Mouse (Mus musculus) heart, adult 18-20 months (tissue): ENCODE data around the gene Glis2. TPM values are rescaled to one million over a fixed set of nuclear protein-coding genes. Genes with fewer than 3 reads are reported as not detected.

ENCODE experiments used
- DNase-seq, 2 experiments: peaks; one replicate each; pipeline ENCODE4 v3.0.0; 2021 to 2022; ENCODE audit warnings: mixed read lengths in 1 of 2
- total RNA-seq, 2 experiments: library from RNA; stranded (reverse); gene quantifications; 2 replicates each; pipeline ENCODE4 v1.2.3; 2021

The Glis2 gene
- total RNA-seq, 2 experiments from 2014 or later = 6.2 to 8.5 TPM

DNA sequence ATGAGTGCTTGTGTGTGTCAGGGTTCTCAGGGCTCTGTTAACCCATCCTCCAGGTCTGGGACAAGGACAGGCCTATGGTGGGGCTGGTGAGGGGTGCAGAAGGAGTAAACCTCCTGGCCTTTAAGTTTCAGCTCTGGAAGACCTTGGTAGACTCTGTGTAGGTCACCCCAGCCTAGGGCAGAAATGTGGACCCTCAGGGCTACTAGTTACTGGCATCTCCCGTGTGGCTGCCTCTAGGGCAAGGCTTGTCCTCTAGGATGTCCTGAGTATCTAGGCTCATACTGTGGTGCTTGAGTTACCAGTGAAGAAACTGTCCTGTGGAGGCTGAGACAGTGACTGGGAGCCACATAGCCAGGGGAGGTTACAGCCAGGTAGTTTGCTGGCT lies 8.9 kb downstream of the Glis2 start:
- DNase-seq = no peak

DNA sequence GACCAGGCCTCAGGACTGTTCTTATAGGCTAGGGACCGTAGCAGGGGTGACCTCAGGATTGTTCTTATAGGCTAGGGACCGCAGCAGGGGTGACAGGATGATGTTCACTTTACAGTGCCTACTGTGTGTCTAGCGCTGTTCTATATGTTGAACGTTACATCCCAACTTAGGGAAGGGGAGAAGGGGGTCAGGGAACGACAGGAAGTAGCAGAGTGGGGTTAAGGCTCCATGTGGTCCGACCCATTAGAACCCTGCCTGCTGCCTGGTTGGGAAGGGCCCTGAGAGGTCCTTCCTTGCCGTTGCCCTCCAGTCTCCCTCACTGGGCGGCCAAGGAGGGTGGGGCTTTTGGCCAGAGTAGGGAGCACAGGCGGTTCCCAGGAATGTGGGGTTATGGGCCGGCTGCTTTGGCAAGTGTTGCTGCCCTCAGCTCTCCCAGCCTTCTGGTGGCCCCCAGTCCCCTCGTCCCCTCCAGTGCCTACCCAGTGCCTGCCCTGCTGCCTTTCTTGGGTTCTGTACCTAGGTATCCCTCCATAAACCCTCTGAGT lies 9.9 kb downstream of the Glis2 start:
- DNase-seq = no peak

DNA sequence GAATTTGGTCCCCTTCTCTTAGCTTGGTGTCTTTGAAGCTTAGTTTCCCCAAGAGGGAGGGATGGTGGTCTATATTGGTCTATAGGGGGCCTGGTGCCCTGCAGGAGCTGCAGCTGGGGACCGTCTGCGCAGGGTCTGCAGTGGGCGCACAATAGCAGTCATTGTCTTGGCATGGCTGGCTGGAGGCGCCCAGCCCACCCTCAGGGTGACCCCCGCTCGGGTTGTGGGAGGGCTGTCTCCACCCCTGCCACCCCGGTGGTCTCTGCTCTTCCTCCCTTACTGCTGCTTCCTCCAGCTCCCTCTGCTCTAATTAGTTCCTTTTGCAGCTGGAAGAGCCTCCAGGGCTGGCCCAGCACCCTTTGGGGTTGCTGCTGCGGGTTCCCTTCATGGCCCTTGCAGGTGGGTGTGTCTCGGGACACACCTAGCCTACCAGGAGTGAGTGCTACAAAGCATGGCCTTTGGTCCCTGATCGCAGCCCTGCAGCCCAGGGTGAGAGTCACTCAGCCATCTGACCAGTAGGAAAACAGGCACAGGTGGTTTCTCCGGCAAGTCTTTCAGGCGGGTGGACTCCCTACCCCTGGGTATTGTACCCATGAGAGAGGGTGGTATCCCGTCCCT lies 11.1 kb downstream of the Glis2 start:
- no peak for DNase-seq

DNA sequence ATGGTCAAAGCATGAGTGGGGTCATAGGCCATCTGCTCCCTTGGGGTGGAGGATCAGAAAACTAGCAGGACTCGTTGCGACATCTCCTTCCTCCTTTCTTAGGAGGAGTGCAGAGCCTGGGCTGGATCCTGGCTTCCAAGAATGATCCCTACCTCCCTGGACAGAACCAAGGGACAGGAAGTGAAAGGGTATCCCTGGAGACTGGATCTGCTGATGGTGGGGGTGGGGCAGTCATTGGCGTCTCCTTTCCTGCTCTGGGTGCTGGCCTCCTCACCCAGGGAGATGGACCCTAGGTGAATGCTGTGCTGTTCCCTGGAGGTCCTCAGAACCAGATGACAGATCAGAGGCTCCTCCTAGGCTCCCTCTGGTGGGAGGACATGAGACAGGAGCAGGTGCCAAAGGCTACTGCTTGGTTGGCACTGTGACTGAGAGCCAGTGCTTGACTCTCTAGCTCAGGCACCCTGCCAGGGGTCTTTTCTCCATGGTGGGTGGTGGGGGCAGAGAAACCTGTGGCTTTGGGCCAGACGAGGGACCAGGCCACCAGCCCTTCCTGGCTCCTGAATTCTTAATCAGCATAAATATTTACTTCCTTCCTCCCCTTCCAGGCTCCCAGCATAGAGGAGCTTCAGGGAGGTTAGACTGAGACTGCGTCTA lies 12.0 kb downstream of the Glis2 start:
- peak; percentile 76 to 80 for DNase-seq

DNA sequence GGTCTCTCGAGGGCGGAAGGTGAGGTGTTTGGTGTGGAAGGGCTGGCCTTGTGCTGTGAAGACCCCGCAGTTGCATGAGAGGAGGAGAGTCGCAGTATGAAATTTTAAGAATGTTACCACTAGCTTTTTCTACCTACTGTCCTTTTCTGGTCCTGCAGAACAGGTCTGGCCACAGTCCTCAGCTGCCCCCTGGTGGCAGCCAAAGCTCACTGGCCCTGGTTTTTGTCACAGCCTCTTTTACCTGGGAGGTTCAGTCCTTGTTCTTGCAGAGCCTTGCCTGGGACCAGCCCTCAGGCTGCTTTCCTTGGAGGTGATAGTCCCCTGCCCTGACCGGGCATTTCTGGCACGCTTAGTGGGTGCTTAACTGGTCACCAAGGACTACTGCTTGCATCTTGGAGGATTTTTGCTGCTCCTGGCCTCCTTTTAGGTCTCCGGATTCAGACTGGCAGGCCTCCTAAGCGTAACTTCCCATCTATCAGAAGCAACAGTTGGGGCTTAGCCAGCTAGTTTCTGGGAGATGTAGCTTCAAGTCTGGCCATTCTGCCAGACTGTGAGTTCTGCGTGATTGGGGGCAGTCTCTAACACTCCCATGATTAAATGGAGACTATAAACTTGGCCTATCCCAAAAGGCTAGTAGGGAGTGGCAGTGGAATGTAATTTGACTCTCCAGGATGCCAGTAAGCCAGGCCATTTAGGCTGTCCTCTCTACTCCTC lies 13.5 kb downstream of the Glis2 start:
- DNase-seq = peak; percentile 84 to 87

DNA sequence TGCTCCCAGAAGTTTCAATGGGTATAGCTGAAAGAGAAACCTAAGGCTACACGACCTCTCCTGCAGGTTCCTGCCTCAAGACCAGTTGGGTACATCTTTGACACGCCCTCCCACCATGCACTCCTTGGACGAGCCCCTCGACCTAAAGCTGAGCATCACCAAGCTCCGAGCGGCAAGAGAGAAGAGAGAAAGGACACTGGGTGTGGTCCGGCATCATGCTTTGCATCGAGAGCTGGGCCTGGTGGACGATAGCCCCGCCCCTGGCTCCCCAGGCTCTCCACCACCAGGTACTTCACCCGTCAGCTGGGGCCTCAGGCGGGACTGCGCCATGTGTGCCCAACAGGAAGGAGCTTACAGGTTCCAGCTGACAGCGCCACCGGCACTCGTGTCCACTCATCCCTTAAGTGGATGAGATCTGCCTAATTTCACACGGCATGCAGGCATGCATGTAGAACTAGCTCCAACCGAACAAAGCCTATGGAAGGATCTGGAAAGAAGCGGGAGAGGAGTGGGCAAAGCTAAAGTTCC lies 14.1 kb downstream of the Glis2 start:
- DNase-seq = no peak

DNA sequence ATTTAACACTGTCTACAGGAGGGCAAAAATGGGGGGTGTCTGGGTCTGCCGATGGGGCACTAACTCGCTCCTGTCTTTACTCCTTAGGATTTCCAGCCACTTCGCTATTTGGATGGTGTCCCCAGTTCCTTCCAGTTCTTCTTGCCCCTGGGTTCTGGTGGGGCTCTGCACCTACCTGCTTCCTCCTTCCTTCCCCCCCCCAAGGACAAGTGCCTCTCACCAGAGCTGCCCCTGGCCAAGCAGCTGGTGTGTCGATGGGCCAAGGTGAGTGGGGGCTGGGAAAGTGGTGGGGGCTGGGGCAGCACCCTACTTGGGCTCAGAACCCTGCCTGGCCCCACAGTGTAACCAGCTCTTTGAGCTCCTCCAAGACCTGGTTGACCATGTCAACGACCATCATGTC lies 16.7 kb downstream of the Glis2 start:
- no peak for DNase-seq

DNA sequence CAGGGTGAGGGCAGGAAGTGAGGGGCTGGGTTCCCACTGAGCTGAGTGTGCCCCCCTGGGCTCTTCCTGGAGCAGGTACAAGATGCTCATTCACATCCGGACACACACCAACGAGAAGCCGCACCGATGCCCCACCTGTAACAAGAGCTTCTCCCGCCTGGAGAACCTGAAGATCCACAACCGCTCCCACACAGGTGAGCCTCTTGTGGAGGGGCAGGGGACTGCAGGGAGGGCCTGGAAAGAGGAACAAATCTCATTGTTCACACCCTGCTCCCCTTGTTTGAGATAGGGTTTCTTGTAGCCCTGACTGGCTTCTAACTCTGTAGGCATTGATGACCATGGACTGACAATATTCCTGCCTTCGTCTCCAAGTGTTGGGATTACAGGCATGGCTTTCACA lies 17.2 kb downstream of the Glis2 start:
- DNase-seq = no peak

DNA sequence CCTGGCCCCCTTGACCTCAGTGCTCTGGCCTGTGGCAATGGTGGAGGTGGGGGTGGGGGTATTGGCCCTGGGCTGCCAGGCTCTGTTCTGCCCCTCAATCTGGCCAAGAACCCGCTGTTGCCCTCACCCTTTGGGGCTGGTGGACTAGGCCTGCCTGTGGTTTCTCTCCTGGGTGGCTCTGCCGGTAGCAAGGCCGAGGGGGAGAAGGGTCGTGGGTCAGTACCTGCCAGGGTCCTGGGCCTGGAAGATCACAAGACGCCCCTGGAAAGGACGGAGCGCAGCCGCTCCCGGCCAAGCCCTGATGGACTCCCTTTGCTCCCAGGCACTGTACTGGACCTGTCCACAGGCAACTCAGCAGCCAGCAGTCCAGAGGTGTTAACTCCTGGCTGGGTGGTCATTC lies 19.2 kb downstream of the Glis2 start:
- no peak for DNase-seq

DNA sequence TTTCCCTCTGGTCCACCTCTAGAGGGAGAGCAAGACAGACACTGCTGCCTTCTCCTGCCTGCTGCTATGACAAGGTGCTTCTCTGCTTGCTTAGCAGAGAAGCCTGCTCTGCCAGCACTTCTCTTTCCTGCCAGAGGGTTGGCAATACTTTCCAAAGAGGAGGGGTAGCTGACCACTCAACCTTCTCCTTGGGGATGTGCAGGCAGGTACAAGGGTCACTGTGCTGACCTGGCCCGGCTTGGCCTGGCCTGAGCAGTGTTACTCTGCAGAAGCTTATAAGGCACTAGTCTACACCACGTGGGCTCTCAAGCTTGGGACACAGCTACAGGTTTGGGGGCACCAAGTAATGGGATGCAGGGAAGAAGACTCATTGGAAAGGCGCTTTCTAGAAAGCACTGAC lies 20.1 kb downstream of the Glis2 start:
- no peak for DNase-seq

DNA sequence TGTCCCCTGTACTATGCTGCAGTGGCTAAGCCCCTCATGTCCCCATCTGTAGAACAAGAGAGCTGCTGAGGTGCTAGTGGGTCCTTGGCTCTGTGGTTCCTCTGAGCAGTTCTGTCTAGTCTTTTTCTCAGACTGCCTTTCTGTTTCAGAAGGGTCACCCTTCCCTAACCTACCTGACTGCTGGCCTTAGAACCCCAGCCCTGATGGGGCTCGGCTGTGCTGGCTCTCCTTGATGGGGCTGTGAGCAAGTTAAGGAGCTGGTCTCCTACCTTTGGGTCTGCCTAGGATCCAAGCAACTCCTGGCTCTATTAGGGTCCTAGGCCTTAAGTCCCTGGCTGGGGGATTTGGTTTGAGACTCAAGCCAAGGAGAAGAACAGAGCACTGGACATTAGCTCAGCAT lies 20.8 kb downstream of the Glis2 start:
- no peak for DNase-seq

DNA sequence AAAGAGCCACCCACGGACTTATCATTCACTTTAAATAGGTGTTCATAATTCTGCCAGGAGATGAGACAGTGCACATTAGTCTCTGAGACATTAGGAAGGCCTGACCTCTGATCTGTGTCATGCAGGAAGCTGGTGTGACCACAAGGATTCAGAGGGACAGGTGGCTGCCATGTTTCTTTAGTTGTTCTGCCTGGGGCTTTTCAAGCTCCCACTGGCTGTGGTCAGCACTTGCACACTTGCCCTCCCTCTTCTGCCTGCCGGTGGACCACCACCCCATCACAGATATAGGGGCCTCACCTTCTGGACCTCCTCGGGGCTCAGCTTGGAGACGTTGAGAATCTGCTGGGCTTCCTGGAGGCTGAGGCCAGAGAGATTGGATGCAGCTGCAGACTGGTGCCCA lies 22.3 kb downstream of the Glis2 start:
- no peak for DNase-seq

DNA sequence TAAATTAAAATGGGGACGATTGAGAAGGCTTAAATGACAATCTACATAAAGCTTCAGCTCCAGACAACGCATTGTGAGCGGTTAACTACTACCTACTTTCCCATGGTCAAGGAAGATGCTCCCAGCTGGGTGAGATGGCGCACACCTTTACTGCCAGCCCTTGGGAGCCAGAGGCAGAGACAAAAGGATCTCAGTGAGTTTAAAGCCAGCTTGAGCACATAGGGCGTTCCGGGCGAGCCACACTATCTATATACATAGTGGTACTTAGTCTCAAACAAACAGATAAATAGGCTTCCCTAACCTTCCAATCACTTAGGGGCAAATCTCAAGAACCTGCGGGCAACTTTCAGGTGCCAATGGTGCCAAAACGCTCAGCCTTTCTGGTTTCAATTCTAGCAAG lies 29.6 kb downstream of the Glis2 start:
- no peak for DNase-seq

DNA sequence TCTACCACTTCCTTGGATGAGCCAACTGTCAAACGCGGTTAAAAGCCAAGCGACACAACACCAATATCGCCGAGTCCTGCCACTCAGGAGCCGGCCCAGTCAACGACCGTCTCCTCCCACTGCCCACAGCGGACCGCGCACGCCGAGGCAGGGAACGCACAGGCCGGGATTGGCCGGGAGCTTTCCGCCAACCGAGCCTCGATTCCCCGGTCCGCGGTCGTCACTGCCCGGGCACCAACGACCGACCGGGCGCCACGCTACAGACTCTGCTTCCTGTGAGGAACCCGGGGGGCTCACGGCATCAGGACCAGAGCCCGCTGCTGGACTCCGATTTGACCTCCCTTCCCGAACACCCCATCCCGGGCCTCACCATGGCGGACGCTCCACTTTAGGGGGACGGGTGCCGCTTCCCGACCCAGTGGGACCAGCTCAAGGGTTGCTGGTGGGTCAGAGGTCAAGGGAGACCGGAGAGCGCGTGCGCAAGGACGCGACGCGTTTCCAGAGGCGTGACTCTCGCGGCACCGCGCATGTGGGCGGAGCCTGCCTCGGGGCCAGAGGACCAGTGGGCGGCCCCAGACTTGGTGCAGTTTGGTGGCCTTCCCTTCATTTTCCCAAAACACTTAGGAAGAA lies 30.1 kb downstream of the Glis2 start, which contains the start of gene Pam16:
Gene Pam16 (minus strand): TSS at position 508 of the 630 bp plus-strand sequence.
- DNase-seq = peak; percentile 94 to 95

DNA sequence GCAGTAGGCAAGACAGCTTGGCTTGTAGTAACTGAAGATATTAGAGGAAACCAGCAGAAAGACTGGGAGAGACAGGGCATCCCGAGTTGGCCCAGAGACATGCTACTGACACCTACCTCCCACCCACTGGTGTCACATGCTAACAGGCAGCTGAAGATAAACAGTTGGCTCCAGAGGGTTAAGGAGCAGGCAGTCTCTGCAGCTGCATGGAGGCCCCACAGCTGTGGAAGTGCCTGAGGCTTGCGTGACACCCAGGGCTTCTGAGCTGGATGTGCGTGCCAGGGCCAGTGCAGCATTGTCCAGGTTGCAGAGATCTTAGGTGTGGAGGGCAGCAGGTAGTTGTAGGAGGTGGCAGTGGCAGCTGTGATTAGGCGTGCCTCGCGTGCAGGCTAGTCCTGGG lies 32.6 kb downstream of the Glis2 start:
- DNase-seq = no peak

DNA sequence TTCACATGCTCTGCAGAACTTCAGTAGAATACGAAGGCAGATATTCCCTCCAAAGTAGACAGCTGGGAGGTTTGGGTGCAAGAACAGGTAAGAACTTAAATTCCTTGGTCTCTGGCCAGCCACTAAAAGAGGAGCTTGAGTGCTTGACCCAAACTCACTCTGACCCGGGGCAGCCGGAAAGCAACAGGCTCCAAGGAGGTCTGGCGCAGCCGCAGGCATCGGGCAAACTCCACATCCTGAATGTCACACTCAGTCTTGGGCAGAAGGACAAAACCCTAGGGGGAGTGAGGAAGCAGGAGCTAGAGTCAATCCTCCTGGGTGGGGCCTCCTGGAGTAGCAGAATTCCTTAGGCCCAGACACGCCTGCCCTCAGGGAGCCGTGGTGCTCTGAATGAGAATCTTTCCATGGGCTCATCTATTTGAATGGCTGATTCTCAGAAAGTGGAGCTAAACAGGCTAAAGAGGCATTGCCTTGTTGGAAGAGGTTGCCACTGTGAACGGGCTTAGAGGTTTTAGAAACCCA lies 34.4 kb downstream of the Glis2 start:
- no peak for DNase-seq

DNA sequence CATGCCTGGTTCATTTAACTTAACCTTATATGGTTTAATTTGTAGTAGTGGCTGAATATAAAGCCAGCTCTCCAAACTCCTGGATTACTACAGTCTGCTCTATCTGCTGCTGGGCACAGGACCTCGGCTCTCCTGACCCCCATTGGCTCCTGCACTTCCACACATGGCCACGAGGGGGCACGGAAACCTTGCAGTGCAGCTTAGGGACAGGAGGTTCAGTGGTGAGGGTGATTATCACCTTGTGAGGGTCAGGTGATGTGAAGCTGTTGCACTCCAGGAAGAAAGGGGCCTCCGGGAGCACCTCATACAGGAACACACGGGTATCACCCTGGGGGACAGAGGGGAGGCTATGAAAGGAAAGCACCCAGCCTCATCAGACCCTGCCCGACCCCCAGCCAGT lies 35.4 kb downstream of the Glis2 start:
- DNase-seq = peak; percentile 76 to 95

DNA sequence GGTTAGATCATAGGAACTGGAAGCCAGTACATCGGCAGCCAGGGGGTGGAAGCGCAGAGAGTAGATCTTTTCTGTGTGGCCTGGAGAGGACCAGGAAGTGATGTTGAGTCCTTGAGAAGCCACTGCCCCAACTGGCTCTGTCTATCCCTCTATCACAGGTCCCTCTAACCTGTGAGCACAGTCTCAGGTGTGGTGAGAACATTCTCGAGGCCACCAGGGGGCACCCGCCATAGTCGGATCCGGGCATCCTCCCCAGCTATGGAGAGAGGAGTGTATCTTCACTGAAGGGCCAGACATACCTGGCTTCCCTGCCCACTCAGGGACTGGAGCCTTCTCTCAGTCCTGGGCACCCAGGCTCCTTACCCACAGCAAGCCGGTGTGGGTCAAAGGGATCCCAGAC lies 37.5 kb downstream of the Glis2 start:
- DNase-seq = peak in 1 of 2 experiments; percentile 44

DNA sequence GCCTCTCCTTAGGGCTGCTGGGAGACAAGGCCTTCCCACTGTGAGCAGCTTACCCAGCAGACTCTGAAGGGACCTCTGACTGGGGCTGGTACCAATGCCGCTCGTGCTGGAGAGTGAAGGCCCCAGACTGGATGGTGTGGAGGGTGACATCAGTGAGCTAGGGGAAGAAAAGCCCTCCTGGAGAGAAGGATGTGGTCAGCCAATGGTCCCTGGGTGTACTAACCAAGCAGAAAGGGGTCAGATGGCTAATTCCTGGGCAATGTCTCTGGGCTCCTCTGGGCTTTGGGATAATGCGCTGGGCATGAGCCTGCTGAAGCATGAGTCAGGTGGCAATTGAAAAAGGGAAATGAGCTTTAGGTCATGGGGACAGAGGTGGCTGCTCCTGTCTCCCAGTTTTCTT lies 39.1 kb downstream of the Glis2 start:
- DNase-seq = no peak

DNA sequence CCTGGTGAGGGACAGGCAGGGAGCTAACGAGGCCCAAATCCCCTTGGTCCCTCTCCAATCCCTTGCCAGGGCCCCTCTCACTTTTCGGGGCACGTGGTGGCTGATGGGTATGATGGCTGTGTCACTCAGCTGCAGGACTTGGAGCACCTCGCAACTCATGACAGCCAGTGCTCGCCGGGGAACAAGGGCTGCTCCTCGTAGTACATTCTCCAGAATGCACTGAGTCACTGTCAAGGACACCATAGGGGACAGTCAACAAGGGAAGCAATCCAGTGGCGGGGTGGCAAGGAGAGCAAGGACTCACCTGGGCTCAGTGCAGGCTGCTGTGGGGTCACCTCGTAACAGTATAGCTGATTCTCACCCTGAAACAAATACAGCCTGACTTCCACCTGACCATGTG lies 40.2 kb downstream of the Glis2 start:
- DNase-seq = no peak

DNA sequence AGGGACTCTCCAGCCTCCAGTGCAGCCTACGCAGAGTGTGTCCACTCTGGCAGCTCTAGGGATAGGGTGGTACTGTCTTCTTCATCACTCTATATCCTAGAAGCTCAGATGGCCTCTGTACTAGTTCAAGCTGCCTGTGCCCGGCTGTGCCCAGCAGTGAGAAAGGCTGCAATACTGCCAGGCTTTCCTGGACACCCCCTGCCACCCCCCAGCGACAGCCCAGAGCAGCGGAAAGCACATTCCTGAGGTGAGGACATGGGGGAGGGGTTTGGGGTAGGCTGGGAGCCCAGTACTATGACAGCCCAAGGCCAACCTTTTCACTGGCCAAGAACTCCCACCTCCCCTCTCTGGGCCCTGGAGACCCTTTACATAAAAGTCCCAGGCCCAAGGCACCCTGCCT lies 41.2 kb downstream of the Glis2 start:
- DNase-seq = no peak

DNA sequence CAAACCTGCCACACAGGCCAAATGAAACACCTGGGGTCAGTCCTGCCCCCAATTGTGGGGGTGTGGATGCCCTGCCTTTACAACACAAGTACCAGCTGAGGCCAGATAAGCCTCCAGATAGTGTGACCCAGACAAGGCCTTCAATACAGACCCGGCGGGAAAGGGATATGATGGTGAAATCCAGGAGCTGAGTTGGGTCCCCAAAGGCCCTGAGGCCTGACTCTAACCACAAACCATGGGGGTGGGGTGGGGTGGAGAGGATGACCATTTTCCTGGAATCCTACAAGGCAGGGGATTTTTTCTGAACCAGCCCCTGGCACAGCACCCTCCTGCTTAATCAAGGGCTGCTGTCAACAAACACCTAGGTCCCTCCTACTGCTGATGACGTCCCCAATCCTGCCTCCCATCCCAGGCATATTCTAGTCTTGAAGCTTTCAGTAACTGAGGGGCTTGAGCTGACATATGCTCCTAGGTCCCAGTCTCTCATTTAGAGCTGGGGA lies 44.4 kb downstream of the Glis2 start:
- DNase-seq = no peak
